Mouse (Mus musculus): ENCODE results near the gene Tfam.

The Tfam gene

GRCm38 (mm10) chr10:71238240-71238554 is at the start of gene Tfam:
TSS of gene Tfam (minus strand) at chr10:71238280.
- ATAC-seq (ENCODE audit: insufficient number of reproducible peaks, low FRiP score, low TSS enrichment) = peak; percentile 93

GRCm38 (mm10) chr10:71285126-71285580 is 47.1 kb upstream of the Tfam start, which contains the start of gene Ube2d1:
TSS of gene Ube2d1 (minus strand) at chr10:71285262.
- ATAC-seq (ENCODE audit: insufficient number of reproducible peaks, low FRiP score, low TSS enrichment) = peak; percentile 95

- peak; percentile 56 for ATAC-seq (ENCODE audit: insufficient number of reproducible peaks, low FRiP score, low TSS enrichment)
Measured at GRCm38 (mm10) chr10:71284511-71285125, 46.5 kb upstream of the Tfam start.

- no peak for ATAC-seq (ENCODE audit: insufficient number of reproducible peaks, low FRiP score, low TSS enrichment)
Measured at GRCm38 (mm10) chr10:71284131-71284510, 46.0 kb upstream of the Tfam start.

GRCm38 (mm10) chr10:71273008-71273739 is 35.1 kb upstream of the Tfam start:
- ATAC-seq (ENCODE audit: insufficient number of reproducible peaks, low FRiP score, low TSS enrichment) = peak; percentile 46; the same call in 1 of the 2 replicates

GRCm38 (mm10) chr10:71267973-71268372 is 29.9 kb upstream of the Tfam start:
- no peak for ATAC-seq (ENCODE audit: insufficient number of reproducible peaks, low FRiP score, low TSS enrichment)

- no peak for ATAC-seq (ENCODE audit: insufficient number of reproducible peaks, low FRiP score, low TSS enrichment)
Measured at GRCm38 (mm10) chr10:71267511-71267910, 29.4 kb upstream of the Tfam start.

- no peak for ATAC-seq (ENCODE audit: insufficient number of reproducible peaks, low FRiP score, low TSS enrichment)
Measured at GRCm38 (mm10) chr10:71265067-71265466, 27.0 kb upstream of the Tfam start.

- ATAC-seq (ENCODE audit: insufficient number of reproducible peaks, low FRiP score, low TSS enrichment) = no peak
Measured at GRCm38 (mm10) chr10:71261637-71262036, 23.6 kb upstream of the Tfam start.

GRCm38 (mm10) chr10:71258943-71259342 is 20.9 kb upstream of the Tfam start:
- ATAC-seq (ENCODE audit: insufficient number of reproducible peaks, low FRiP score, low TSS enrichment) = no peak

GRCm38 (mm10) chr10:71258516-71258915 is 20.4 kb upstream of the Tfam start:
- no peak for ATAC-seq (ENCODE audit: insufficient number of reproducible peaks, low FRiP score, low TSS enrichment)

- no peak for ATAC-seq (ENCODE audit: insufficient number of reproducible peaks, low FRiP score, low TSS enrichment)
Measured at GRCm38 (mm10) chr10:71253147-71253546, 15.1 kb upstream of the Tfam start.

- no peak for ATAC-seq (ENCODE audit: insufficient number of reproducible peaks, low FRiP score, low TSS enrichment)
Measured at GRCm38 (mm10) chr10:71252421-71252820, 14.3 kb upstream of the Tfam start.

- no peak for ATAC-seq (ENCODE audit: insufficient number of reproducible peaks, low FRiP score, low TSS enrichment)
Measured at GRCm38 (mm10) chr10:71251846-71252245, 13.8 kb upstream of the Tfam start.

GRCm38 (mm10) chr10:71251256-71251655 is 13.2 kb upstream of the Tfam start:
- ATAC-seq (ENCODE audit: insufficient number of reproducible peaks, low FRiP score, low TSS enrichment) = no peak

GRCm38 (mm10) chr10:71250472-71250871 is 12.4 kb upstream of the Tfam start:
- ATAC-seq (ENCODE audit: insufficient number of reproducible peaks, low FRiP score, low TSS enrichment) = peak; percentile 88

GRCm38 (mm10) chr10:71249086-71249880 is 11.2 kb upstream of the Tfam start:
- 0 out of 2 replicates have a peak, but pooled peaks have one; percentile 60 for ATAC-seq (ENCODE audit: insufficient number of reproducible peaks, low FRiP score, low TSS enrichment)

- no peak for ATAC-seq (ENCODE audit: insufficient number of reproducible peaks, low FRiP score, low TSS enrichment)
Measured at GRCm38 (mm10) chr10:71246956-71247355, 8.9 kb upstream of the Tfam start.

- no peak for ATAC-seq (ENCODE audit: insufficient number of reproducible peaks, low FRiP score, low TSS enrichment)
Measured at GRCm38 (mm10) chr10:71239479-71240120, 1.5 kb upstream of the Tfam start.

GRCm38 (mm10) chr10:71237516-71238239 is 402 bp downstream of the Tfam start:
- peak; percentile 94 for ATAC-seq (ENCODE audit: insufficient number of reproducible peaks, low FRiP score, low TSS enrichment)
